Mouse (Mus musculus): ENCODE data around the gene Nr4a2.

Gene Nr4a2

GRCm38 (mm10) chr2:57111791-57112538 lies 11.8 kb downstream of the Nr4a2 start:
- DNase-seq: no peak

DNA sequence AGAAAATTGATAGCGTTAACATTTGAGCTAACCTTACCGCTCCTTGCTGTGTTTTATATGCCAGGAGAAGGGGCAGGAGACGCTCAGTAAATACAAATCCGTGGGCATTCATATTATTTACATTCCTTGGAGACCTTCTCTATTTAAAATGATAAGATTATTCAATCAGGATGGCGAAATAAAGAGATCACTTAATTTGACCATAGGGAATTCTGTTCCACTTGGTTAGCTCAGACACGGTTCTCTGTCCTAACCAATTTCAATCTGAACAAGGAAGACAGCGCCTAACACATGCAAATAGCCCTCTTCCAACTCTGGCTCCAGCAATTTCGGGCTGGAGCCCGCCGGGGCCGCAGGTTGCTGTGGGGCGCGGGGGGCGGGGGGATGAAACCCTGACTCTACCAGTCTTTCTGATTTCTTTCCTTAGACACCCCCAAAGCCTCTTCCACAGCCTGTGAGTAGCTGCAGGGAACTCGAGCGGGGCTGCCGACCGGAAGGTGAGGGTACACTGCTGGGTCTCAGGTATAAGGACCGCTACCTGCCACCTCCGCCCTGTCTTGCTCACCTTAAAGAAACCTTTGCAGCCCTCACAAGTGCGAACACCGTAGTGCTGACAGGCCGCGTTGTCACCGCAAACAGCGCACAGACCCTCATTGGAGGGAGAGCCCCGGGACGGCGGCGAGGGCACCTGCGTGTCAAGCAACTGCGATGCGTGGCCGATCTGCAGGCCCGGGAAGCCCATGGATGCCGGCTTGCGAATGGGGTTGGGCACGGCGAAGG lies 12.6 kb downstream of the Nr4a2 start:
- no peak for DNase-seq

DNA sequence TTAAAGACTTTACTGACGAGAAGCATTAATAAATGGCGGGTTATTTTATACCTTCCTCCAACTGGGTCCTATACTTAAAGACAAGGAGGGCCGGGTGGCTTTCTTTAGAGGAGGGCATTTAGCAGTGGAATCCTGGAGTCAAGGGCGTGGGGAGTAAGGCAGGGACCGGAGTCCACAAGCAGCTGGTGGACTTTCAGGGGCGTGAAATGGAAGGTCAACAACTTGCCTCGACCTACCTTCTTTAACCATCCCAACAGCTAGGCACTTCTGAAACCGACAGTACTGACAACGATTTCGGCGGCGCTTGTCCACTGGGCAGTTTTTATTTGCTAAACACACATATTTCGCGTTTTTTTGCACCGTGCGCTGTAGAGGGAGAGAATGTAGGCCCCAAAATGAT lies 13.4 kb downstream of the Nr4a2 start:
- no peak for DNase-seq

DNA sequence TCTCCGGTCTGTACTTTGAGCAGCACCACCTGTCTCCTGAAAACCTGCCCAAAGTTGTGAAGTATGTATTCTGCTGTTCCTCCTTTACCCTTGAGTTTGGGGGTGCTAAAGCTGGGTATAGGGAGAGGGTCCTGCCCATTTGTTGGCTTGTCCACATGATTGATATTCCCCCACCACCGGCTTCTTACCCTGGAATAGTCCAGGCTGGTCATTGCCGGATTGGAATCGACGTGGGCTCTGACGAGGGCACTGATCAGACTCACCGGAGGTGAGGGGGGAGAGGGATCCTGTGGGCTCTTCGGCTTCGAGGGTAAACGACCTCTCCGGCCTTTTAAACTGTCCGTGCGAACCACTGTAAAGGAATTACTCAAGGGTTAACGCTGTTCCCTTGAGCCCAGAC lies 13.9 kb downstream of the Nr4a2 start:
- no peak for DNase-seq

DNA sequence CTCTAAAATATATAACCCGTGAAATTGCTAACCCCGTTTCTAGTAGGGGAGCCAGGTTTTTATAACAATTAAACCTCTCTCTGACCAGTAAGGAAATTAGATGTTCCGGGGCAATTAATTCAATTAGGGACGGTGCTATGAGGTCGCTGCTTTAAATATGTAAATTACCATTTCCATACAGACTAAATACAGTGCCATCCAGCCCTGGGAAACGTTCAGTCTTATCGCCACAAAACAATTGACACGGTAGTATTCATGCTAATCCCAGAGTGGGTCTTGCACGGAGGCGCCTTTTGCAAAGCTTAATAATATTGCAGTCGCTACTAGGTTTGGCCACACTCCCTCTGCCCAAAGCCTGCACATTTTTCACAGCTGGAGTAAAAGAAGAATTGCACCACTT lies 14.5 kb downstream of the Nr4a2 start:
- no peak for DNase-seq

- no peak for DNase-seq
Measured at GRCm38 (mm10) chr2:57108349-57108930, 15.4 kb downstream of the Nr4a2 start.

GRCm38 (mm10) chr2:57105401-57105800 lies 18.4 kb downstream of the Nr4a2 start:
- DNase-seq: no peak

DNA sequence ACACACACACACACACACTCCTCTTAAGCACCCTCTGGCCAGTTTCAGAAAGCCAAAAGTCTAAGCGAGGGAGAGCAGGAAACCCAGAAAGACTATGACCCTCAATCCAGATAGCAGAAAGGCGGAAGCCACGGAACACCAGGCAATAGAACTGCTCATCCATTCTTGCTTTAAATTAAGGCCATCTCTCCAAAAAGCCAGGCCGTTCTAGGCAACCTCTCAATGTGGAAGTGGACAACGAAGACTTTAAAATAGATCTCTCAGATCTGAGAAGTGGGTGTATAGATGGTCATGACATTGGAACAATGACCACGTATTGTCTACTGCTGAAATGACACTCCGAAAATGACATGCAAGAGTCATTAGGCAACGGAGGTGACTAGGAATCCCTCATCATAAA lies 19.1 kb downstream of the Nr4a2 start:
- no peak for DNase-seq

- DNase-seq: no peak
Measured at GRCm38 (mm10) chr2:57103845-57104660, 19.8 kb downstream of the Nr4a2 start.

- DNase-seq: no peak
Measured at GRCm38 (mm10) chr2:57102856-57103844, 20.7 kb downstream of the Nr4a2 start.

DNA sequence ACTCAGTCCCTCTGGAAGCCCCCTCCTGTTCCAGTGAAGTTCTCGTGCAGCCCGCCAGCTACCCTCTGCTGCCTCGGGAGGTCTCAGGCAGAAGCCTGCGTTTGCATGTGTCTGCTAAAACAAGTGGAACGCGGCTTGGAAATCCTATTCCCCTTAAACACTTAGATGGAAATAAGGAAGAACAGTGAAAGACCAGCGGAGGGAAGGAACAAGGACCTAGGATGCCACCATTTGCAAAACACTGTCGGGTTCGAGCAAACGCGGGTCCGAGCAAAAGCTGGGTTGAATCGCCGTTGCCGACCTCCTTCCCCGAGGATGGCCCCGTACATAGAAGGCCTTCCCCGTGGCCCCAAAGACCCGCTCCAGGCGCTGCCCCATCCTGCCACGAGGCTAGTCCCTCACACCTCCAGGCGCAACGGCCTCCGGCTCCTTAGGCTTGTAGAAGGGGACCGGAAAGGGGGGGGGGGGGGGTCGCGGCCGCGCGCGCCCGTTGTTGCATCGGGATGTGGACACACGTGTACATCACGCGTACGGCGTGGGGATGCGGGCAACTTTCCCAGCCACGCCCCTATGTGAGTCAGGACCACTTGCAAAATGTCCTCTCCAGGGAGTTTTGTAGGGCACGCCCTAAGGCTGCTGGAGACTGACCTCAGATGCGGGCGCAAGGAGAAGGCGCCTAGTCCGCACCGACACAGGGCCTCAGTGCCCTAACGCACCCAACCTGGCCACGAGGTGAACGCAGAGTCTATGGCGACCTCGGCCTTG lies 21.5 kb downstream of the Nr4a2 start:
- DNase-seq: no peak

DNA sequence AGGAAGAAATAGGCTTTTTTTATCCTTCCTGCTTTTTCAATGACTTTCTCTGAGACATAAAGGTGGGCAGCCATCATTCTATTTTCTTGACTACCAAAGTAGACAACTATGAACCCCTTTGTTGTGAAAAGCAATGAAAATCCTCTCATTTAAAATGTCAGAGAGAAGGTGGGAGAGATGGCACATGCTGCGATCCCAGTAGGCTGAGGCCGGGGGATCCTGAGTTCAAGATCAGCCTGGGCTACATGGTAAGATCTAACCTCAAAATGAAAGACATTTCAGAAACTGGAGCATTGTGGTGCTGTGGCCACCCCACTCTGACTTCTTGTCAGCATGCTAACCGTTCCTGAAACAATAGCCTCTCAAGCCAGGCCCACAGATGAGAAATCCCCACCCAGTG lies 23.6 kb downstream of the Nr4a2 start:
- no peak for DNase-seq

- no peak for DNase-seq
Measured at GRCm38 (mm10) chr2:57072452-57072851, 51.4 kb downstream of the Nr4a2 start.

- no peak for DNase-seq
Measured at GRCm38 (mm10) chr2:57063480-57063879, 60.3 kb downstream of the Nr4a2 start.

Data from right cerebral cortex, postnatal 14 days (tissue).